Mouse (Mus musculus) kidney, adult 2 months (tissue): Measurements from ENCODE around the gene Fxr2.

Experiments
- CTCF ChIP-seq: fragments of 200-500 bp; conservative IDR thresholded peaks from 2 replicates; pipeline ENCODE4 v1.5.1; 2011; ENCODE audit warnings: low read depth, mild to moderate bottlenecking, control low read depth, low read length, moderate library complexity, mixed read lengths; ENCODE audit not compliant: insufficient read depth, insufficient read length
- POLR2A ChIP-seq: fragments of 200-500 bp; IDR thresholded peaks from one replicate; pipeline ENCODE4 v1.6.1; 2011; ENCODE audit warnings: low read depth, low read length, control low read depth

DNA sequence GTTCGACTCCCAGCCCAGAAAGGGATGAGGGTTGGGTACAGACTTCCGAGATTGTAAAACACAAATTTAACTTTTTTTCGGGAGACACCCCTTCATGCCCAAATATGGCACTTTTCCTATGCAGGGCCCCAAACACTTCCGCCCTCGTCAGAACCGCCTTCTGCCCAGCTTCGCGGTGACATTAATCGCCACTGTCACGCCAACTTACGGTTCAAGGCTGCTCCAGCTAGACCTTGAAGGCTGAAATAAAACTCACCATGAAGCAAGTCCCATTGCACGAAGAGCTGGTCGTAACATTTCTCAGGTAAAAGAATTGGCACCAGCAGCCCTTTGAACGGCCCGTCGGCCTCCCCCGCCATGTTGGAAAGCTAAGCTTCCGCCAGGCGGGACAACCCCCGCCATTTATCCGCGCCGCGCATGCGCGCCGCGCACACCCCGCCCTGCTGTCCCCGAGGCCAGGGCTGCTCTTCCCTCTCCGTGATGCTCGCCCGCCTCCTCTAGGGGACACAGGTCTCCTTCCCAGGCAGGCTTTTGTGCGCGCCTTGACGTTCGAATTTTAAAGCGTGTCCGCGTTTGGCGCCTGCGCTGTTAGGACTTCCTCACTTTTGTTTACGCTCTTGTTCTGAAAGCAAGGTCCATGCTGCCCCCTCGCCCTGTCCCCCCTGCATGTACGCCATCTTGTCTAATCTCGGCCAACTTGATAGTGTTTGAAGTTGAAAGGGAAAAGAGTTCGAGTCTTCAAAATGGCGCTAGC is 29.6 kb downstream of the Fxr2 start, which contains the start of gene Mpdu1:
- TF ChIP-seq CTCF (peak; percentile 41), POLR2A (peak; percentile 31)
